Mouse (Mus musculus) testis, adult 2 months (tissue): Measurements from ENCODE around the gene Galnt4.

Experiments used
- CTCF ChIP-seq: fragments of 200-500 bp; IDR thresholded peaks from 2 replicates; pipeline ENCODE4 v1.5.1; 2012; ENCODE audit warnings: low read depth, mild to moderate bottlenecking, inconsistent platforms, low read length, moderate library complexity; ENCODE audit not compliant: control insufficient read depth, insufficient read depth, insufficient replicate concordance
- POLR2A ChIP-seq: fragments of 200-500 bp; IDR thresholded peaks from 2 replicates; pipeline ENCODE4 v1.6.1; 2012; ENCODE audit warnings: low read depth, mild to moderate bottlenecking, inconsistent platforms, low read length, moderate library complexity; ENCODE audit not compliant: control insufficient read depth

- TF ChIP-seq CTCF (no peak), POLR2A (no peak)
Measured at GRCm38 (mm10) chr10:99060588-99060987, 47.4 kb upstream of the Galnt4 start.
